In the genomic region with DNA sequence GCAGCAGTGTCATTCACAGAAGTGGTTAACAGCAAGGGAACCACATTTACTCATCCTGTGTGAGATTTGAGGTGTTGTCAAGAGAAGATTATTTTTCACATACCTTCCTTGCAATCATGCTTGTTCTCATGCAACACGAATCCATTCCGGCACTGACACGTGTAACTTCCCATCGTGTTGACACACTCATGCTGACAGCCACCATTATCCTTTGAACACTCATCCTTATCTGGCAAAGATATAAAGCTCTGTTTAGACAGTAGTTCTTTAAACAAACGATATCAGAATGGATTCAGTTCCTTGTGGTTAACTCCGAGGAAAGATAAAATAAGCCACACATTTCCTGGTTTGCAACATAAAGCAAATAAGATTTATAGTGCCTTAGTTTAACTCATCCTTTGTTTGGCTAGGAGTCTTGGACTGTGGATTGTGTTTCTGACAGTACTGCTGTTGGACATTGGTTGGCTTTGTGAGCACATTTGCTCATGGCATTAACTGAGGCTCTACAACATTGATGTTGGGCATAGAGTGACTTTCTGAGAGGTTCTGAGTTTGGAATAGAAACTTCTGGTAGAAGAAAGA, we compare ENCODE assay signal across 22 mouse cellular contexts.
DNase-seq lines count a peak whose midpoint lies in the region; ATAC-seq and TF ChIP-seq lines count a peak whose summit lies in the region.
"Had no signal": no experiment of that assay in that cellular context is flagged by ENCODE, and none has a peak within 500 bp of the region (broad histone marks: within the 10 kb centered on the region; RNA-seq: fewer than 3 reads in every experiment).

No protein-coding gene starts in this region.

- H3K4me2 ChIP-seq in lung, embryonic 14.5 days: no peak overlapping the region
- no peak overlapping the region for H3K4me2 ChIP-seq in intestine, embryonic 14.5 days (ENCODE audit: low read length)
- no peak overlapping the region for H3K4me2 ChIP-seq in intestine, postnatal 0 days (replicated peaks; ENCODE audit: low read depth)
- H3K4me2 ChIP-seq: embryonic facial prominence, embryonic 12.5 days; embryonic facial prominence, embryonic 15.5 days; heart, embryonic 11.5 days; hindbrain, embryonic 12.5 days; hindbrain, embryonic 15.5 days had no signal

- WGBS in lung, embryonic 14.5 days: 17% methylated on average over 6 of the region's 6 CpGs
- WGBS in intestine, embryonic 14.5 days: 11% methylated on average over 6 of the region's 6 CpGs
- WGBS in intestine, postnatal 0 days: 13% methylated on average over 6 of the region's 6 CpGs

- no peak for TF ChIP-seq CTCF in lung, embryonic 14.5 days (IDR thresholded peaks at IDR 0.05; ENCODE audit: low read depth)
- no peak for TF ChIP-seq CTCF in intestine, postnatal 0 days (IDR thresholded peaks at IDR 0.05; ENCODE audit: low read depth)

- peak; percentile 75; the same call in 1 of the 2 replicates for ATAC-seq in lung, embryonic 14.5 days (ENCODE audit: insufficient read depth)
- peak; percentile 85 for ATAC-seq in intestine, embryonic 14.5 days (replicated peaks; ENCODE audit: low FRiP score, low TSS enrichment, low read depth)
- ATAC-seq in intestine, postnatal 0 days: peak; percentile 54; the same call in 1 of the 2 replicates
- ATAC-seq: CD4-positive, CD25-positive, alpha-beta regulatory T cell, adult 4 months; forebrain, embryonic 14.5 days; forebrain, postnatal 0 days had no signal

- peak; percentile 49 for DNase-seq in lung, embryonic 14.5 days
- DNase-seq in lung, postnatal 4 days: no peak
- DNase-seq in 416B (ENCODE audit: low read depth) (peak; percentile 10), MN1 (ENCODE audit: low spot score) (no peak)
- DNase-seq in intestine, embryonic 14.5 days (ENCODE audit: low spot score): no peak
- no peak for DNase-seq in layer of hippocampus, adult 8-10 months (ENCODE audit: low spot score in 2 of 2)
- DNase-seq: adrenal gland, postnatal 10 days; adrenal gland, postnatal 36 days; cerebellum, adult 18-20 months; cerebellum, adult 9-11 months; cerebellum, postnatal 25 days; forebrain, postnatal 0 days; gastrocnemius, postnatal 25 days; heart, adult 11 months had no signal

- no peaks in the 10 kb centered on the region for H3K4me1 ChIP-seq in lung, embryonic 14.5 days (ENCODE audit: insufficient read depth)
- no peaks in the 10 kb centered on the region for H3K4me1 ChIP-seq in intestine, embryonic 14.5 days (replicated peaks; ENCODE audit: control insufficient read depth, insufficient read depth, low read length)
- H3K4me1 ChIP-seq in intestine, postnatal 0 days (replicated peaks; ENCODE audit: control insufficient read depth, insufficient read depth, low read length): no peaks in the 10 kb centered on the region
- H3K4me1 ChIP-seq: embryonic facial prominence, embryonic 12.5 days; embryonic facial prominence, embryonic 15.5 days; hindbrain, embryonic 12.5 days; hindbrain, embryonic 15.5 days had no signal

- no peaks in the 10 kb centered on the region for H3K27me3 ChIP-seq in lung, embryonic 14.5 days (ENCODE audit: insufficient read depth, low read length)
- no peaks in the 10 kb centered on the region for H3K27me3 ChIP-seq in intestine, embryonic 14.5 days (replicated peaks; ENCODE audit: control insufficient read depth, insufficient read depth, low read length)
- no peaks in the 10 kb centered on the region for H3K27me3 ChIP-seq in intestine, postnatal 0 days (replicated peaks; ENCODE audit: control insufficient read depth, insufficient read depth, low read length)
- H3K27me3 ChIP-seq: embryonic facial prominence, embryonic 12.5 days; embryonic facial prominence, embryonic 15.5 days; hindbrain, embryonic 12.5 days; hindbrain, embryonic 15.5 days had no signal

- no peaks in the 10 kb centered on the region for H3K36me3 ChIP-seq in lung, embryonic 14.5 days (ENCODE audit: insufficient read depth)
- H3K36me3 ChIP-seq in intestine, embryonic 14.5 days (ENCODE audit: control insufficient read depth, insufficient read depth, low read length): no peaks in the 10 kb centered on the region
- H3K36me3 ChIP-seq in intestine, postnatal 0 days (ENCODE audit: control insufficient read depth, insufficient read depth): no peaks in the 10 kb centered on the region
- H3K36me3 ChIP-seq: embryonic facial prominence, embryonic 12.5 days; embryonic facial prominence, embryonic 15.5 days; hindbrain, embryonic 12.5 days; hindbrain, embryonic 15.5 days had no signal

- no peak overlapping the region for H3K9ac ChIP-seq in lung, embryonic 14.5 days
- H3K9ac ChIP-seq in intestine, embryonic 14.5 days (ENCODE audit: low read length): no peak overlapping the region
- no peak overlapping the region for H3K9ac ChIP-seq in intestine, postnatal 0 days (ENCODE audit: low read depth, low read length)
- H3K9ac ChIP-seq: embryonic facial prominence, embryonic 12.5 days; embryonic facial prominence, embryonic 15.5 days; forebrain, postnatal 0 days; hindbrain, embryonic 12.5 days; hindbrain, embryonic 15.5 days had no signal

- no peak overlapping the region for H3K4me3 ChIP-seq in lung, embryonic 14.5 days (ENCODE audit: low read depth, low read length)
- no peak overlapping the region for H3K4me3 ChIP-seq in intestine, embryonic 14.5 days (ENCODE audit: low read depth, low read length)
- H3K4me3 ChIP-seq in intestine, postnatal 0 days (ENCODE audit: low read depth, low read length): no peak overlapping the region
- H3K4me3 ChIP-seq: embryonic facial prominence, embryonic 12.5 days; embryonic facial prominence, embryonic 15.5 days; hindbrain, embryonic 12.5 days; hindbrain, embryonic 15.5 days had no signal

- H3K9me3 ChIP-seq in lung, embryonic 14.5 days (ENCODE audit: low read depth, low read length): no peaks in the 10 kb centered on the region
- no peaks in the 10 kb centered on the region for H3K9me3 ChIP-seq in intestine, embryonic 14.5 days (ENCODE audit: control insufficient read depth, low read length)
- H3K9me3 ChIP-seq in intestine, postnatal 0 days (ENCODE audit: control insufficient read depth): no peaks in the 10 kb centered on the region
- H3K9me3 ChIP-seq: embryonic facial prominence, embryonic 12.5 days; embryonic facial prominence, embryonic 15.5 days; hindbrain, embryonic 12.5 days; hindbrain, embryonic 15.5 days had no signal

- H3K27ac ChIP-seq in lung, embryonic 14.5 days (ENCODE audit: low read depth): no peak overlapping the region
- H3K27ac ChIP-seq in intestine, embryonic 14.5 days (ENCODE audit: low read depth): no peak overlapping the region
- no peak overlapping the region for H3K27ac ChIP-seq in intestine, postnatal 0 days (ENCODE audit: low read depth, low read length)
- H3K27ac ChIP-seq: embryonic facial prominence, embryonic 12.5 days; embryonic facial prominence, embryonic 15.5 days; hindbrain, embryonic 12.5 days; hindbrain, embryonic 15.5 days had no signal

Comparison
In these comparisons a context has a peak if more than half of its experiments do, and no peak if none do; other contexts are left out.
1. DNase-seq: peak in lung, embryonic 14.5 days (single experiment) and 416B (single experiment); none in lung, postnatal 4 days (0 of 2), intestine, embryonic 14.5 days (single experiment), MN1 (single experiment) and layer of hippocampus, adult 8-10 months (0 of 2).
2. Peak in every context shown above with its lines, with median percentiles within 50 percentile points of each other: ATAC-seq.